Mouse (Mus musculus) gastrocnemius, postnatal 25 days (tissue): ENCODE results near the gene Gm17677. TPM values are rescaled to one million over a fixed set of nuclear protein-coding genes. Genes with fewer than 3 reads are reported as not detected.

ENCODE experiments used
- DNase-seq: peaks from one replicate; pipeline ENCODE4 v3.0.0; 2022
- long read RNA-seq, 2 experiments: library from polyadenylated mRNA; stranded (forward); transcript quantifications; one replicate each; pipeline ENCODE4 v2.0.0; 2021
- total RNA-seq, 2 experiments: library from RNA; stranded (reverse); gene quantifications; 1 replicate in 1 of 2; 2 replicates in 1 of 2; pipeline ENCODE4 v1.2.3; 2021

The Gm17677 gene
- not detected for total RNA-seq
- long read RNA-seq, experiment 1: 0 reads
- long read RNA-seq, experiment 2: 0 reads

DNA sequence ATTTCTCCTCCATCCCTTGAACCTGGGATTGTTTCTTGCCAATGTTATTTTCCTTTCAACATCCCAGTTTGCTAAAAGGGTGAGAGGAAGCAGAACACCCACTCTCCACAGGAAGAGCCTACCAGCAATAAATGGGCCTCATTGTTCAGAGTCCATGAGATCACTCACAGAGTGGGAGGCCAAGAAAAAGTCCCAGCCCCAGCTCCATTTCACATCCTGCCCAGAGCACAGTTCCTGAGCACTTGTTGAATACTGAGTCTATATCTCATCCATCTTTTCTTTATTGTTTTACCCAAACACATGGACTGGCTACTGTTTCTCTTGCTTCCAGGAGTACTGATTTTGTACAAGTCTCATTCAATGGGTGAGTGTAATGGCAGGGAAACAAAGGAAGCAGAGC lies at the start of gene Gm17677:
Gene Gm17677 (plus strand): TSS at position 301 of the 400 bp plus-strand sequence.
- no peak for DNase-seq

DNA sequence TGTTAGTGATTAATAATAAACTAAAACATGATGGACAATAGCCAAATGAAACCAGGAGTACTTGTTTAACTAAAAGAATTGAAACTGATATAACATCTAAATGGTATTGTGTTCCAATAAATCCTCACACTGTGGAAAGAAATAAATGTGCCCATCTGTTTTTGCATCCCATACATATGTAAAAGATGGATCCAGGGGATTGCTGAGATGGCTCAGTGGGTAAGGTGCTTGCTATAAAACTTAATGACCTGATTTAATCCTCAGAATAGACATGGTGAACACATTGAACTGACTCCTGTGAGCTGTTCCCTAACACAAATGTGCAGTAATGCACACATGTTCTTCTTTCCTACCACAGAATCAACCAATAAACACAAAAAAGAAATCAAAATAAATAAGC lies 48.9 kb upstream of the Gm17677 start:
- DNase-seq: no peak

- no peak for DNase-seq
Observed at GRCm38 (mm10) chr9:35707265-35707664, 33.6 kb upstream of the Gm17677 start.

DNA sequence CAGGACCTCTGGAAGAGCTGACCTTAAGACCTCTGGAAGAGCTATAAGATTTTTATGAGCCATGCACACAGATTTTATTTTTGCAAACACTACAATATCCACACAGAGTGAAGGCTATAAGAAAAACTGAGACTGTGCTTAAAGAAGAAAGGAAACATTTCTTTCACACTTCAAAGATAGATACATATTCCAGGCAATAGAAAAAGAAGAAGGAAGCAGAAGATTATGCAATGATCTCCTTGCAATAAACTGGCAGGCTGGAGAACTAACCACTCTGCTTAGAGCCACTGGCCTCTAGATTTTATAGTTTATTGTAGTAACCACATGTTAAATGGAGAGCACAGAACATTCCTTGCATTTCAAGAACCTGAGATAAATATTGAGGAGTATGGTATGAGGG lies 16.0 kb downstream of the Gm17677 start:
- no peak for DNase-seq

DNA sequence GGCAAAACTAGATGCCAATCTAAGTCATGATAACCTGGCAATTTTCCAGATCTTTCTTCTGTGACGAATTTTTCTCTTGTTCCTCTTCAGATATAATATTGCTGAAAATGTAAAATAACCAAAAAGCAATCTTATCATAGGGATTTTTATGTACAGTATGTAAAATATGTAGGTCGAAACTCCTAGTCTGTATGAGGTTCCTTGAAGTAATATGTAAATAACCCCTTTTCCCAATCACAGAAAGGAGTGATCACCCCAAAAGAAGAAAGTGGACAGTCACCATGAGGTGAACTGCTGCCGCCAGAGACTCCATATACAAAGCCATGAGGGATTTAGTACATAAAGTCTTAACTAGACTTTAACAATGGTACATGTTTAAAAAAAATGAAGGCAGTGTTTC lies 37.2 kb downstream of the Gm17677 start, which contains the start of gene Gm17727:
Gene Gm17727 (minus strand): TSS at position 101 of the 400 bp plus-strand sequence.
- no peak for DNase-seq

DNA sequence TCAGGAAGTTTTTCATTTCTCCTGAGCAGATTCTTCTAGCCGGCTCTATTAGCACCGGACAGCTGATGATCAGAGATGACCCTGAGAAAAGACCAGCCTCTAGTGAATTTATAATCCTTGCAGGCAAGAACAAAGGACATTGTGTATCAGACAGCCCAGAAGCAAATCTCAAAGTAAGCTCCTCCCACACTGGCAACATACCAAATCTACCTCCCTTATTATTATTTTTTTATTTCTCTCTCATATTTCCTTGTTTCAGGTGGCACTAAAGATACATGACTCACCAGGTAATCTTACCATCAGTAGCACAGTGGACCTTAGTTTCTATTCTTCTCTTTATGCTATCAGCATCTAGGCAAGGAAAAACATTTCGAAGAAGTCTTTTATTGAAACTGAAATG lies 49.2 kb downstream of the Gm17677 start, which contains the start of the genes Gm27235 and D730048I06Rik:
Gene Gm27235 (minus strand): TSS at position 101 of the 400 bp plus-strand sequence.
Gene D730048I06Rik (minus strand): TSS at position 112 of the 400 bp plus-strand sequence.
- no peak for DNase-seq

Other genes with a start within 250 kb of the Gm17677 start
- not detected for gene Gm1113, start 222.8 kb upstream of the Gm17677 start, total RNA-seq
- gene Ddx25, start 182.5 kb upstream of the Gm17677 start, total RNA-seq: not detected
- gene Pus3, start 182.5 kb upstream of the Gm17677 start, total RNA-seq: 1 to 10 TPM; 7.0 to 9.2 TPM
- not detected for gene Pate2, start 170.8 kb upstream of the Gm17677 start, total RNA-seq
- 1 to 10 TPM; 1.0 to 1.1 TPM for gene Hyls1, start 170.7 kb upstream of the Gm17677 start, total RNA-seq
- gene Pate4, start 129.1 kb upstream of the Gm17677 start, total RNA-seq: not detected
- not detected for gene Pate3, start 92.8 kb upstream of the Gm17677 start, total RNA-seq
- not detected for gene Pate1, start 53.7 kb upstream of the Gm17677 start, total RNA-seq
- not detected for gene Gm17727, start 37.1 kb downstream of the Gm17677 start, total RNA-seq
- not detected for gene Gm27235, start 49.1 kb downstream of the Gm17677 start, total RNA-seq
- gene D730048I06Rik, start 49.1 kb downstream of the Gm17677 start, total RNA-seq: not detected
- not detected for gene 9230110F15Rik, start 103.1 kb downstream of the Gm17677 start, total RNA-seq
- gene 9230113P08Rik, start 167.4 kb downstream of the Gm17677 start, total RNA-seq: not detected